Mouse (Mus musculus) c-Kit-negative CD71-positive TER-119-positive erythroid progenitor cells, embryonic 14.5 days (primary cell): ENCODE data around the gene Kpna6.
A peak's percentile ranks its signal among the peaks of the same experiment; 100 is the strongest.
"Not testable (repeated sequence)": the region's sequence is repeated elsewhere in the genome, so short reads cannot be mapped to it uniquely, and the experiment has no call there.

ENCODE experiments used
- DNase-seq: peaks from one replicate; pipeline ENCODE4 v3.0.0-alpha.2; 2013; ENCODE audit warnings: low read depth, low spot score

Gene Kpna6

GRCm38 (mm10) chr4:129672083-129672877 lies at the start of gene Kpna6:
TSS of gene Kpna6 (minus strand) at chr4:129672767.
- peak; percentile 73 for DNase-seq

- DNase-seq: no peak
Measured at GRCm38 (mm10) chr4:129716310-129716709, 43.7 kb upstream of the Kpna6 start.

GRCm38 (mm10) chr4:129709486-129710129 lies 37.0 kb upstream of the Kpna6 start:
- no peak for DNase-seq

GRCm38 (mm10) chr4:129706750-129707149 lies 34.2 kb upstream of the Kpna6 start:
- no peak for DNase-seq

- no peak for DNase-seq
Measured at GRCm38 (mm10) chr4:129702454-129702853, 29.9 kb upstream of the Kpna6 start.

- DNase-seq: peak; percentile 77
Measured at GRCm38 (mm10) chr4:129701503-129702377, 29.2 kb upstream of the Kpna6 start.

GRCm38 (mm10) chr4:129700661-129701060 lies 28.1 kb upstream of the Kpna6 start:
- DNase-seq: not testable (repeated sequence)

GRCm38 (mm10) chr4:129700216-129700615 lies 27.6 kb upstream of the Kpna6 start:
- no peak for DNase-seq

- no peak for DNase-seq
Measured at GRCm38 (mm10) chr4:129697191-129697590, 24.6 kb upstream of the Kpna6 start.

- peak; percentile 57 for DNase-seq
Measured at GRCm38 (mm10) chr4:129696158-129696985, 23.8 kb upstream of the Kpna6 start, which contains the start of gene Tmem39b. TSS of gene Tmem39b (minus strand) at chr4:129696838.

GRCm38 (mm10) chr4:129695815-129696157 lies 23.2 kb upstream of the Kpna6 start:
- DNase-seq: no peak

GRCm38 (mm10) chr4:129684531-129684930 lies 12.0 kb upstream of the Kpna6 start:
- DNase-seq: no peak

- DNase-seq: no peak
Measured at GRCm38 (mm10) chr4:129683901-129684493, 11.4 kb upstream of the Kpna6 start.

- DNase-seq: no peak
Measured at GRCm38 (mm10) chr4:129681837-129682236, 9.3 kb upstream of the Kpna6 start.

GRCm38 (mm10) chr4:129672878-129673449 lies 397 bp upstream of the Kpna6 start:
- DNase-seq: no peak

GRCm38 (mm10) chr4:129671491-129672082 lies 980 bp downstream of the Kpna6 start:
- peak; percentile 64 for DNase-seq

- DNase-seq: no peak
Measured at GRCm38 (mm10) chr4:129662255-129662813, 10.2 kb downstream of the Kpna6 start.

GRCm38 (mm10) chr4:129661584-129661983 lies 11.0 kb downstream of the Kpna6 start:
- no peak for DNase-seq

GRCm38 (mm10) chr4:129654770-129655169 lies 17.8 kb downstream of the Kpna6 start:
- no peak for DNase-seq

GRCm38 (mm10) chr4:129650359-129650758 lies 22.2 kb downstream of the Kpna6 start:
- no peak for DNase-seq
